Mouse (Mus musculus) hindbrain, postnatal 0 days (tissue): ENCODE results near the gene Gm379. TPM values are rescaled to one million over a fixed set of nuclear protein-coding genes. Genes with fewer than 3 reads are reported as not detected.

Experiments used
- ATAC-seq: fragments of 200-750 bp; cut with Nextera tagmentation; 2 replicates; pipeline ENCODE4 v1.8.0; 2017; ENCODE audit warnings: mild to moderate bottlenecking, moderate TSS enrichment, moderate library complexity
- DNase-seq: peaks from one replicate; pipeline ENCODE4 v3.0.0-alpha.2; 2015; ENCODE audit warnings: low spot score
- H3K27ac ChIP-seq: fragments of 300-500 bp; sonication (generic); 2 replicates; pipeline ENCODE4 v1.5.1; 2014; ENCODE audit warnings: mild to moderate bottlenecking
- H3K27me3 ChIP-seq: fragments of 300-500 bp; sonication (generic); 2 replicates; pipeline ENCODE4 v1.6.1; 2014; ENCODE audit warnings: low read length, mixed read lengths; ENCODE audit not compliant: insufficient read depth
- H3K36me3 ChIP-seq: fragments of 300-500 bp; sonication (generic); 2 replicates; pipeline ENCODE4 v1.6.1; 2014; ENCODE audit warnings: low read length, mixed read lengths; ENCODE audit not compliant: insufficient read depth
- H3K4me1 ChIP-seq: fragments of 300-500 bp; sonication (generic); 2 replicates; pipeline ENCODE4 v1.6.1; 2014; ENCODE audit warnings: antibody characterized with exemption, low read length, mixed read lengths; ENCODE audit not compliant: insufficient read depth
- H3K4me2 ChIP-seq: fragments of 300-500 bp; sonication (generic); 2 replicates; pipeline ENCODE4 v1.6.1; 2014; ENCODE audit warnings: low read depth, mild to moderate bottlenecking, low read length, moderate library complexity, mixed read lengths
- H3K4me3 ChIP-seq: fragments of 300-500 bp; sonication (generic); 2 replicates; pipeline ENCODE4 v1.5.1; 2014; ENCODE audit warnings: low read length
- H3K9ac ChIP-seq: fragments of 300-500 bp; sonication (generic); replicated peaks from 2 replicates; pipeline ENCODE4 v1.6.1; 2014; ENCODE audit warnings: mild to moderate bottlenecking, low read length, moderate library complexity, mixed read lengths
- H3K9me3 ChIP-seq: fragments of 300-500 bp; sonication (generic); 2 replicates; pipeline ENCODE4 v1.6.1; 2016; ENCODE audit warnings: low read length, mixed read lengths
- CTCF ChIP-seq: IDR thresholded peaks from 2 replicates; pipeline ENCODE4 v1.5.1; 2016; ENCODE audit warnings: antibody characterized with exemption, control low read depth, low read depth
- WGBS: fragments of 180-500 bp; shearing (Covaris S2); extraction: QIAGEN DNeasy Blood & Tissue Kit; methylation state at CpG from one replicate; pipeline ENCODE4 v1.1.7; 2014; 5-methylcytosine and 5-hydroxymethylcytosine counted together
- polyA plus RNA-seq: library from polyadenylated mRNA; unstranded; fragments of >200 nt; fragmentation: Nextera tagmentation; extraction: Ambion mirVana; gene quantifications from 2 replicates; pipeline ENCODE4 v1.2.1, GENCODE M21; 2015
- total RNA-seq: library from RNA; depleted of rRNA; stranded (reverse); fragments of >200 nt; gene quantifications from 2 replicates; pipeline ENCODE4 v1.2.3, GENCODE M21; 2014; rRNA removed

Gene Gm379
- not detected in 2 replicates for total RNA-seq
- polyA plus RNA-seq: not detected in 2 replicates

DNA sequence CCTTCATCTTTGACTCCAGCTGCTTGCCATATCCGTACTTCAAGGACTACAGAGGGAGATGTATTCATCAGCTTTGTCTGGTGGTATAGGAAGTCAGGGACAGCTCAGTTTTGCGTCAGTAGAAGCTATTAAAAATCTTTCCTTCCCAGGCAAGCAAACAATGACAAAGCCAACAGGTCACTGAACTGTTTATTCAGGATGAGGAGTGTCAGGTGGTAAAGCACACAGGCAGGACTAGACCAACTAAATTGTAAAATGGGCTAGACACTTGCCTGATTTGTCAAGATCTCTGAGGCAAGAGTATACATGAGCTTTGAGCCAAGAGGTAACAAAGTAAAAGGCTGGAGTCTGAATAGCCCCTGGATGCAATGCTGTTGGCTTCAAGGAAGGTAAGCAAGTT, at the start of gene Gm379:
TSS of gene Gm379 (minus strand) at position 7 of the 400 bp plus-strand sequence.
- WGBS: 61% methylated on average over 2 of the region's 2 CpGs
- no peak for TF ChIP-seq CTCF
- Histone ChIP-seq H3K36me3 (no peaks in the 10 kb centered on the region), H3K4me2 (no peak within 1 kb of the TSS), H3K27ac (no peak within 1 kb of the TSS), H3K4me1 (no peaks in the 10 kb centered on the region), H3K9me3 (no peaks in the 10 kb centered on the region), H3K9ac (no peak within 1 kb of the TSS), H3K27me3 (no peaks in the 10 kb centered on the region), H3K4me3 (no peak within 1 kb of the TSS)
- DNase-seq: no peak
- ATAC-seq: no peak

DNA sequence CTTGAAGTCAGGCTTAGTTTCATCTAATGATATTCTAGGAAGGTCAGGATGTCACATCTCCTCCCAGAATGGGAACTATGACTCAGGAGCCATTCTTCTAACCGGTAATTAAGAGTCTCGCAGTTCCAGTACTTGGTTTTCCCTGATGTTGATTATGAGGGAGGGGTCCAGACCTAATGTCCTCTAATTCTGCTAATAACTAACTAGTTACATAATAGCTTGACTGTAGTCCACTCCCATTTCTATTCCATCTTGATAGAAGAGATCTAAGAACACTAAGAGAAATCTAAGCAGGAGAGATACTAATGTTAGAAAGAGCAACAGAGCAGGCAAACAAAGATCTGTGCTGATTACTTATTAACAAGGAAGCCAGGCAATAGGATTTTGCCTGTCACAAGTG, 39.6 kb upstream of the Gm379 start:
- Histone ChIP-seq H3K36me3 (no peaks in the 10 kb centered on the region), H3K9ac (no peak overlapping the region), H3K4me2 (no peak overlapping the region), H3K4me1 (no peaks in the 10 kb centered on the region), H3K27me3 (no peaks in the 10 kb centered on the region), H3K27ac (no peak overlapping the region), H3K4me3 (no peak overlapping the region), H3K9me3 (no peaks in the 10 kb centered on the region)
- WGBS: 69% methylated on average over 2 of the region's 2 CpGs
- TF ChIP-seq CTCF: no peak
- DNase-seq (no peak), ATAC-seq (no peak)

DNA sequence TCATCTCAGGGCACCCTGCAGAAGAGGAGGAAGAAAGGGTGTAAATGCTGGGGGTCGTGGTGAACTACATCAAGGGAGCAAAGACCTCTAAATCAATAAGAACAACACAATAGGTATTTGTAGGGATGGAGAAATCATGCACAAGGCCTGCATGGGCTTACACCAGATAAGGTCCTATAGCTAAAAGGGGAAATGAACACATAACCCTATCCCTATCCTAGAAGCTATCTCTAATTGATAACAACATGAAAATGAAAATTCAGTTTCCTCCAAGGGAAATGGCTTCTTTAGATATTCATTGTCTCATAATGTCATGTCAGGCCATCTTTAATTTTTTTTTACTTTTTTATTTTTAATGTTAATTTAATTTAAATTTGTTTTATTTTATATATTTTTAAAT, 4.2 kb upstream of the Gm379 start:
- H3K27me3 ChIP-seq: no peaks in the 10 kb centered on the region
- no peak overlapping the region for H3K9ac ChIP-seq
- no peaks in the 10 kb centered on the region for H3K9me3 ChIP-seq
- no peaks in the 10 kb centered on the region for H3K4me1 ChIP-seq
- TF ChIP-seq CTCF: no peak
- no peak for ATAC-seq
- no peak overlapping the region for H3K4me3 ChIP-seq
- no peak overlapping the region for H3K27ac ChIP-seq
- H3K4me2 ChIP-seq: no peak overlapping the region
- no peak for DNase-seq
- H3K36me3 ChIP-seq: no peaks in the 10 kb centered on the region
- WGBS: 20% methylated on average over 1 of the region's 1 CpGs

DNA sequence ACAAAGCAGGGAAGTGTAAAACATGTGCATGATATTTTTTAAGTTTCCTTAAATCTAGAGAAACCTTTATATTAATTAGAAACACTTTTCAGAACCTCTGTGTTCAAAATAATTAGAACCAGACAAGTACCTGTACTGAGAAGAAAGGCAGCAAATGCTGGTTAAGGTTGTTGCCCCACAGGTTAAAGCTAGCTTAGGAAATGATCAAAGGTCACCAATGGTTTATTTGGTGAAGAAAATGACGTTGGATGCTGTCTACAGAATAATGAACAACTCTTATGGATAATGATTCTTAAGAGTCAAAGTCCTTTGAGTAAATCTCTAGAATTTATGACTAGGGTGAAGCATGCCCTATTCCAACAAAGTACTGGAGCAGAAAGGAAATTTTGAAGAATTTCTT, 42.7 kb downstream of the Gm379 start:
- H3K9me3 ChIP-seq: no peaks in the 10 kb centered on the region
- H3K4me1 ChIP-seq: no peaks in the 10 kb centered on the region
- H3K9ac ChIP-seq: no peak overlapping the region
- 58% methylated on average over 1 of the region's 1 CpGs for WGBS
- no peaks in the 10 kb centered on the region for H3K36me3 ChIP-seq
- no peaks in the 10 kb centered on the region for H3K27me3 ChIP-seq
- H3K27ac ChIP-seq: no peak overlapping the region
- no peak overlapping the region for H3K4me3 ChIP-seq
- DNase-seq (no peak), ATAC-seq (no peak)
- no peak overlapping the region for H3K4me2 ChIP-seq
- no peak for TF ChIP-seq CTCF

DNA sequence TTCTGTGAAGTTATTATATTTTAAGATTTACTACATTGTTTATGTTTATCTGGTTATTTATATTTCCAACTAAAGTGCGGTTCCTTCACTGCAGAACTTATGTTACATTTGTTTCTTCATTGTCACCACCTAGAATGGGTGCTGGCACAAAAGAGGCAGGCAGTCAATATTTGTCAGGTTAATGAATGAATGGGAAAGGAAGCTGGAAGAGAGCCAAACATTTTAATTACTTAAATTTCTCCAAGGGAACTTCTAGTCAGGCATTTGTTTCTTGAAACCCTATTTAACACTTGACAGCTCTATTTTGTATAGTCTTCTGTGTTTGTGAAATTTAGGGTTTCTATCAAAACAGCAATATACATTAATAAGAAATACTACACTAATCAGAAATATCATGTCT, 43.8 kb downstream of the Gm379 start:
- Histone ChIP-seq H3K4me2 (no peak overlapping the region), H3K9me3 (no peaks in the 10 kb centered on the region), H3K27me3 (no peaks in the 10 kb centered on the region), H3K27ac (no peak overlapping the region), H3K36me3 (no peaks in the 10 kb centered on the region), H3K9ac (no peak overlapping the region), H3K4me1 (no peaks in the 10 kb centered on the region), H3K4me3 (no peak overlapping the region)
- DNase-seq (peak; percentile 14), ATAC-seq (no peak)
- TF ChIP-seq CTCF: no peak
- WGBS: 52% methylated on average over 1 of the region's 1 CpGs

Other genes starting within 250 kb of the Gm379 start
- gene Brwd3, start 169.5 kb upstream of the Gm379 start, total RNA-seq: 5.0 and 5.3 TPM in 2 replicates
- gene Brwd3, start 169.5 kb upstream of the Gm379 start, polyA plus RNA-seq: 2.9 and 3.4 TPM in 2 replicates